Comparison of ENCODE assay signal across 18 mouse cellular contexts in genomic region chr3:121614741-121615140, GRCm38 (mm10). TPM values are rescaled to one million over a fixed set of nuclear protein-coding genes. Genes with fewer than 3 reads are reported as not detected.
"Had no signal": no experiment of that assay in that cellular context is flagged by ENCODE, and none has a peak within 500 bp of the region (broad histone marks: within the 10 kb centered on the region; RNA-seq: fewer than 3 reads in every experiment).

No protein-coding gene starts in this region.

- H3K9ac ChIP-seq: limb, embryonic 12.5 days; midbrain, embryonic 12.5 days; neural tube, embryonic 13.5 days had no signal

- H3K4me1 ChIP-seq: midbrain, embryonic 12.5 days had no signal

- H3K9me3 ChIP-seq: limb, embryonic 12.5 days; midbrain, embryonic 12.5 days; neural tube, embryonic 13.5 days had no signal

- ATAC-seq: midbrain, embryonic 16.5 days had no signal

- H3K4me3 ChIP-seq: layer of hippocampus, adult 2 months; limb, embryonic 12.5 days; midbrain, embryonic 12.5 days; neural tube, embryonic 13.5 days had no signal

- H3K27ac ChIP-seq: layer of hippocampus, adult 2 months; limb, embryonic 12.5 days; midbrain, embryonic 12.5 days; neural tube, embryonic 13.5 days had no signal

- DNase-seq: kidney, postnatal 10 days; kidney, postnatal 4 days; lung, adult 18-20 months; retina, postnatal 1 day; right cerebral cortex, postnatal 4 days; spleen, adult 18-20 months had no signal

- H3K36me3 ChIP-seq: limb, embryonic 12.5 days; midbrain, embryonic 12.5 days; neural tube, embryonic 13.5 days had no signal

- H3K4me2 ChIP-seq: limb, embryonic 12.5 days; midbrain, embryonic 12.5 days; neural tube, embryonic 13.5 days had no signal

- H3K27me3 ChIP-seq: limb, embryonic 12.5 days; midbrain, embryonic 12.5 days; neural tube, embryonic 13.5 days had no signal

RNA-seq across cellular contexts. Expression of gene 4930432M17Rik, which starts 55.8 kb away (rescaled TPM):
- total RNA-seq: layer of hippocampus, adult 2 months; layer of hippocampus, postnatal 10 days; left cerebral cortex, postnatal 36 days; liver, adult 2 months; megakaryocyte-erythroid progenitor cell, adult 5-6 weeks had no signal
- polyA plus RNA-seq: kidney, embryonic 14.5 days; limb, embryonic 12.5 days; liver, adult 2 months; lung, embryonic 16.5 days; midbrain, embryonic 12.5 days; midbrain, embryonic 16.5 days; neural tube, embryonic 13.5 days; stomach, embryonic 14.5 days had no signal
